Mouse (Mus musculus) neural tube, embryonic 14.5 days (tissue): ENCODE data around the gene Pard3b. TPM values are rescaled to one million over a fixed set of nuclear protein-coding genes. Genes with fewer than 3 reads are reported as not detected.

Experiments
- ATAC-seq: fragments of 200-750 bp; cut with Nextera tagmentation; 2 replicates; pipeline ENCODE4 v1.8.0; 2017; ENCODE audit warnings: low read depth, mild to moderate bottlenecking, moderate TSS enrichment, moderate library complexity
- H3K27ac ChIP-seq: fragments of 300-500 bp; sonication (generic); 2 replicates; pipeline ENCODE4 v1.5.1; 2014; ENCODE audit warnings: low read depth, mild to moderate bottlenecking, control low read depth, low read length, moderate library complexity, mixed read lengths
- H3K27me3 ChIP-seq: fragments of 300-500 bp; sonication (generic); 2 replicates; pipeline ENCODE4 v1.6.1; 2014; ENCODE audit warnings: low read length; ENCODE audit not compliant: control insufficient read depth, insufficient read depth
- H3K36me3 ChIP-seq: fragments of 300-500 bp; sonication (generic); 2 replicates; pipeline ENCODE4 v1.6.1; 2014; ENCODE audit warnings: low read length, mixed read lengths; ENCODE audit not compliant: control insufficient read depth, insufficient read depth
- H3K4me1 ChIP-seq: fragments of 300-500 bp; sonication (generic); 2 replicates; pipeline ENCODE4 v1.6.1; 2014; ENCODE audit warnings: low read length; ENCODE audit not compliant: control insufficient read depth, insufficient read depth
- H3K4me2 ChIP-seq: fragments of 300-500 bp; sonication (generic); 2 replicates; pipeline ENCODE4 v1.6.1; 2014; ENCODE audit warnings: mild to moderate bottlenecking, low read depth, low read length, control low read depth
- H3K4me3 ChIP-seq: fragments of 300-500 bp; sonication (generic); 2 replicates; pipeline ENCODE4 v1.5.1; 2014; ENCODE audit warnings: low read depth, low read length, control low read depth, mixed read lengths
- H3K9ac ChIP-seq: fragments of 300-500 bp; sonication (generic); replicated peaks from 2 replicates; pipeline ENCODE4 v1.6.1; 2014; ENCODE audit warnings: low read depth, mild to moderate bottlenecking, control low read depth, low read length, mixed read lengths
- H3K9me3 ChIP-seq: fragments of 300-500 bp; sonication (generic); 2 replicates; pipeline ENCODE4 v1.6.1; 2016; ENCODE audit warnings: low read length; ENCODE audit not compliant: control insufficient read depth
- WGBS: fragments of 180-500 bp; shearing (Covaris S2); extraction: QIAGEN DNeasy Blood & Tissue Kit; methylation state at CpG from one replicate; pipeline ENCODE4 v1.1.7; 2014; 5-methylcytosine and 5-hydroxymethylcytosine counted together
- polyA plus RNA-seq: library from polyadenylated mRNA; unstranded; fragments of >200 nt; fragmentation: Nextera tagmentation; extraction: Ambion mirVana; gene quantifications from 2 replicates; pipeline ENCODE4 v1.2.1, GENCODE M21; 2014

The Pard3b gene
- polyA plus RNA-seq, 1 experiment from 2014 or later = 9.9 TPM

- H3K9ac ChIP-seq = no peak overlapping the region
- peaks cover 5% of the 10 kb centered on the region; the same call in 1 of the 2 replicates for H3K4me1 ChIP-seq
- H3K4me2 ChIP-seq = no peak overlapping the region
- no peak for ATAC-seq
- no peak overlapping the region for H3K27ac ChIP-seq
- no peak overlapping the region for H3K4me3 ChIP-seq
- 60% methylated on average over 2 of the region's 2 CpGs for WGBS
- no peaks in the 10 kb centered on the region for H3K27me3 ChIP-seq
- H3K36me3 ChIP-seq = no peaks in the 10 kb centered on the region
- H3K9me3 ChIP-seq = no peaks in the 10 kb centered on the region
Observed at GRCm38 (mm10) chr1:62213285-62213684, 574.7 kb downstream of the Pard3b start.

GRCm38 (mm10) chr1:62215842-62216241, 577.2 kb downstream of the Pard3b start:
- Histone ChIP-seq H3K27ac (no peak overlapping the region), H3K36me3 (no peaks in the 10 kb centered on the region), H3K4me3 (no peak overlapping the region), H3K9me3 (no peaks in the 10 kb centered on the region), H3K27me3 (no peaks in the 10 kb centered on the region), H3K4me1 (peaks cover 5% of the 10 kb centered on the region; the same call in 1 of the 2 replicates), H3K4me2 (no peak overlapping the region), H3K9ac (no peak overlapping the region)
- no peak for ATAC-seq
- 50% methylated on average over 2 of the region's 2 CpGs for WGBS

GRCm38 (mm10) chr1:62216568-62216967, 577.9 kb downstream of the Pard3b start:
- Histone ChIP-seq H3K9me3 (no peaks in the 10 kb centered on the region), H3K36me3 (no peaks in the 10 kb centered on the region), H3K4me2 (no peak overlapping the region), H3K4me1 (peaks cover 5% of the 10 kb centered on the region; the same call in 1 of the 2 replicates), H3K27me3 (no peaks in the 10 kb centered on the region), H3K27ac (no peak overlapping the region), H3K4me3 (no peak overlapping the region), H3K9ac (no peak overlapping the region)
- ATAC-seq = no peak
- 84% methylated on average over 4 of the region's 4 CpGs for WGBS

GRCm38 (mm10) chr1:62229129-62229528, 590.5 kb downstream of the Pard3b start:
- Histone ChIP-seq H3K4me2 (no peak overlapping the region), H3K4me3 (no peak overlapping the region), H3K27ac (no peak overlapping the region), H3K9ac (no peak overlapping the region), H3K4me1 (0 out of 2 replicates have a peak, but pooled peaks cover 2% of the 10 kb centered on the region), H3K36me3 (no peaks in the 10 kb centered on the region), H3K9me3 (no peaks in the 10 kb centered on the region), H3K27me3 (no peaks in the 10 kb centered on the region)
- ATAC-seq = no peak
- 84% methylated on average over 5 of the region's 5 CpGs for WGBS

- H3K27me3 ChIP-seq = no peaks in the 10 kb centered on the region
- no peak overlapping the region for H3K27ac ChIP-seq
- no peaks in the 10 kb centered on the region for H3K36me3 ChIP-seq
- H3K4me2 ChIP-seq = no peak overlapping the region
- 44% methylated on average over 1 of the region's 1 CpGs for WGBS
- no peak overlapping the region for H3K9ac ChIP-seq
- H3K4me1 ChIP-seq = 0 out of 2 replicates have a peak, but pooled peaks cover 2% of the 10 kb centered on the region
- no peaks in the 10 kb centered on the region for H3K9me3 ChIP-seq
- ATAC-seq = no peak
- H3K4me3 ChIP-seq = no peak overlapping the region
Observed at GRCm38 (mm10) chr1:62234039-62234438, 595.4 kb downstream of the Pard3b start.

GRCm38 (mm10) chr1:62235121-62235520, 596.5 kb downstream of the Pard3b start:
- Histone ChIP-seq H3K27me3 (no peaks in the 10 kb centered on the region), H3K9ac (no peak overlapping the region), H3K27ac (no peak overlapping the region), H3K4me3 (no peak overlapping the region), H3K4me1 (0 out of 2 replicates have a peak, but pooled peaks cover 2% of the 10 kb centered on the region), H3K4me2 (no peak overlapping the region), H3K9me3 (no peaks in the 10 kb centered on the region), H3K36me3 (no peaks in the 10 kb centered on the region)
- WGBS = 89% methylated on average over 5 of the region's 5 CpGs
- no peak for ATAC-seq

- Histone ChIP-seq H3K9ac (no peak overlapping the region), H3K9me3 (no peaks in the 10 kb centered on the region), H3K27ac (no peak overlapping the region), H3K4me1 (no peaks in the 10 kb centered on the region), H3K27me3 (no peaks in the 10 kb centered on the region), H3K4me2 (no peak overlapping the region), H3K36me3 (no peaks in the 10 kb centered on the region), H3K4me3 (no peak overlapping the region)
- no peak for ATAC-seq
- WGBS = 29% methylated on average over 12 of the region's 12 CpGs
Observed at GRCm38 (mm10) chr1:62244191-62244984, 605.8 kb downstream of the Pard3b start.

GRCm38 (mm10) chr1:62252432-62252831, 613.8 kb downstream of the Pard3b start:
- H3K36me3 ChIP-seq = no peaks in the 10 kb centered on the region
- no peak overlapping the region for H3K4me2 ChIP-seq
- H3K27me3 ChIP-seq = no peaks in the 10 kb centered on the region
- WGBS = 100% methylated on average over 1 of the region's 1 CpGs
- H3K4me3 ChIP-seq = no peak overlapping the region
- H3K9me3 ChIP-seq = no peaks in the 10 kb centered on the region
- no peaks in the 10 kb centered on the region for H3K4me1 ChIP-seq
- H3K27ac ChIP-seq = no peak overlapping the region
- H3K9ac ChIP-seq = no peak overlapping the region
- no peak for ATAC-seq

GRCm38 (mm10) chr1:62254316-62254715, 615.7 kb downstream of the Pard3b start:
- no peaks in the 10 kb centered on the region for H3K36me3 ChIP-seq
- H3K4me1 ChIP-seq = no peaks in the 10 kb centered on the region
- H3K9ac ChIP-seq = no peak overlapping the region
- no peaks in the 10 kb centered on the region for H3K27me3 ChIP-seq
- H3K4me2 ChIP-seq = no peak overlapping the region
- 68% methylated on average over 4 of the region's 4 CpGs for WGBS
- H3K27ac ChIP-seq = no peak overlapping the region
- no peak overlapping the region for H3K4me3 ChIP-seq
- no peak for ATAC-seq
- no peaks in the 10 kb centered on the region for H3K9me3 ChIP-seq
